Mouse (Mus musculus): Measurements from ENCODE around the gene Pyy. TPM values are rescaled to one million over a fixed set of nuclear protein-coding genes. Genes with fewer than 3 reads are reported as not detected.

Pyy gene
- polyA plus RNA-seq, 1 experiment from 2014 or later: not detected

GRCm38 (mm10) chr11:102145471-102146001 is 37.9 kb upstream of the Pyy start, which contains the start of gene Nags:
Gene Nags (plus strand): TSS chr11:102145513.
- H3K36me3 ChIP-seq (ENCODE audit: insufficient read depth, low read length): no peaks in the 10 kb centered on the region
- H3K4me3 ChIP-seq (ENCODE audit: low read depth, low read length): peak within 1 kb of the TSS; percentile 10
- H3K4me1 ChIP-seq (ENCODE audit: insufficient read depth, low read depth, low read length): no peaks in the 10 kb centered on the region
- no peak for DNase-seq (ENCODE audit: low spot score)
- H3K27me3 ChIP-seq (replicated peaks; ENCODE audit: insufficient read depth, low read length): peaks cover 44% of the 10 kb centered on the region
- no peaks in the 10 kb centered on the region for H3K9me3 ChIP-seq (ENCODE audit: low read length)
- TF ChIP-seq CTCF (IDR thresholded peaks at IDR 0.05) (no peak), EP300 (IDR thresholded peaks at IDR 0.05) (no peak)
- 1% methylated on average over 44 of the region's 50 CpGs for WGBS
- H3K27ac ChIP-seq (ENCODE audit: low read length): no peak within 1 kb of the TSS
- H3K9ac ChIP-seq (replicated peaks; ENCODE audit: low read depth): no peak within 1 kb of the TSS
- ATAC-seq: peak; percentile 43
- H3K4me2 ChIP-seq (replicated peaks; ENCODE audit: low read depth, low read length): peak within 1 kb of the TSS; percentile 30; the same call in 1 of the 2 replicates

GRCm38 (mm10) chr11:102144957-102145470 is 37.4 kb upstream of the Pyy start:
- DNase-seq (ENCODE audit: low spot score): no peak
- Histone ChIP-seq H3K4me3 (ENCODE audit: low read depth, low read length) (peak overlapping the region; percentile 10), H3K36me3 (ENCODE audit: insufficient read depth, low read length) (no peaks in the 10 kb centered on the region), H3K27me3 (replicated peaks; ENCODE audit: insufficient read depth, low read length) (peaks cover 44% of the 10 kb centered on the region), H3K4me1 (ENCODE audit: insufficient read depth, low read depth, low read length) (no peaks in the 10 kb centered on the region), H3K4me2 (replicated peaks; ENCODE audit: low read depth, low read length) (peak overlapping the region; percentile 30; the same call in 1 of the 2 replicates), H3K9me3 (ENCODE audit: low read length) (no peaks in the 10 kb centered on the region), H3K27ac (ENCODE audit: low read length) (no peak overlapping the region), H3K9ac (replicated peaks; ENCODE audit: low read depth) (no peak overlapping the region)
- TF ChIP-seq EP300 (IDR thresholded peaks at IDR 0.05) (no peak), CTCF (IDR thresholded peaks at IDR 0.05) (no peak)
- 24% methylated on average over 13 of the region's 13 CpGs for WGBS
- ATAC-seq: no peak

- H3K36me3 ChIP-seq (ENCODE audit: insufficient read depth, low read length): no peaks in the 10 kb centered on the region
- no peak overlapping the region for H3K4me3 ChIP-seq (ENCODE audit: low read depth, low read length)
- H3K4me2 ChIP-seq (replicated peaks; ENCODE audit: low read depth, low read length): no peak overlapping the region
- 43% methylated on average over 7 of the region's 7 CpGs for WGBS
- no peaks in the 10 kb centered on the region for H3K9me3 ChIP-seq (ENCODE audit: low read length)
- peaks cover 38% of the 10 kb centered on the region for H3K27me3 ChIP-seq (replicated peaks; ENCODE audit: insufficient read depth, low read length)
- H3K4me1 ChIP-seq (ENCODE audit: insufficient read depth, low read depth, low read length): no peaks in the 10 kb centered on the region
- H3K27ac ChIP-seq (ENCODE audit: low read length): no peak overlapping the region
- no peak overlapping the region for H3K9ac ChIP-seq (replicated peaks; ENCODE audit: low read depth)
- DNase-seq (ENCODE audit: low spot score) (no peak), ATAC-seq (no peak)
- TF ChIP-seq EP300 (IDR thresholded peaks at IDR 0.05): no peak
- no peak for TF ChIP-seq CTCF (IDR thresholded peaks at IDR 0.05)
These were observed 34.7 kb upstream of the Pyy start for GRCm38 (mm10) chr11:102142355-102142754.

GRCm38 (mm10) chr11:102140508-102140907 is 32.9 kb upstream of the Pyy start:
- Histone ChIP-seq H3K9ac (replicated peaks; ENCODE audit: low read depth) (no peak overlapping the region), H3K27me3 (replicated peaks; ENCODE audit: insufficient read depth, low read length) (peaks cover 20% of the 10 kb centered on the region), H3K9me3 (ENCODE audit: low read length) (no peaks in the 10 kb centered on the region), H3K4me3 (ENCODE audit: low read depth, low read length) (no peak overlapping the region), H3K4me1 (ENCODE audit: insufficient read depth, low read depth, low read length) (no peaks in the 10 kb centered on the region), H3K36me3 (ENCODE audit: insufficient read depth, low read length) (no peaks in the 10 kb centered on the region), H3K27ac (ENCODE audit: low read length) (no peak overlapping the region), H3K4me2 (replicated peaks; ENCODE audit: low read depth, low read length) (no peak overlapping the region)
- no peak for TF ChIP-seq EP300 (IDR thresholded peaks at IDR 0.05)
- peak; percentile 83 for TF ChIP-seq CTCF (IDR thresholded peaks at IDR 0.05)
- WGBS: 2% methylated on average over 5 of the region's 5 CpGs
- DNase-seq (ENCODE audit: low spot score) (peak; percentile 64), ATAC-seq (no peak)

GRCm38 (mm10) chr11:102138447-102138740 is 30.8 kb upstream of the Pyy start:
- DNase-seq (ENCODE audit: low spot score) (peak; percentile 82), ATAC-seq (peak; percentile 28; the same call in 1 of the 2 replicates)
- H3K4me3 ChIP-seq (ENCODE audit: low read depth, low read length): 0 out of 2 replicates have a peak overlapping the region, but pooled peaks have one; percentile 8
- no peaks in the 10 kb centered on the region for H3K4me1 ChIP-seq (ENCODE audit: insufficient read depth, low read depth, low read length)
- H3K27ac ChIP-seq (ENCODE audit: low read length): no peak overlapping the region
- no peaks in the 10 kb centered on the region for H3K9me3 ChIP-seq (ENCODE audit: low read length)
- 0 out of 2 replicates have a peak overlapping the region, but pooled peaks have one; percentile 25 for H3K4me2 ChIP-seq (replicated peaks; ENCODE audit: low read depth, low read length)
- under 1% methylated on average over 18 of the region's 18 CpGs for WGBS
- no peaks in the 10 kb centered on the region for H3K36me3 ChIP-seq (ENCODE audit: insufficient read depth, low read length)
- H3K9ac ChIP-seq (replicated peaks; ENCODE audit: low read depth): no peak overlapping the region
- TF ChIP-seq EP300 (IDR thresholded peaks at IDR 0.05) (no peak), CTCF (IDR thresholded peaks at IDR 0.05) (peak; percentile 95)
- peaks cover 10% of the 10 kb centered on the region for H3K27me3 ChIP-seq (replicated peaks; ENCODE audit: insufficient read depth, low read length)

- TF ChIP-seq EP300 (IDR thresholded peaks at IDR 0.05): no peak
- TF ChIP-seq CTCF (IDR thresholded peaks at IDR 0.05): no peak
- Histone ChIP-seq H3K4me3 (ENCODE audit: low read depth, low read length) (0 out of 2 replicates have a peak overlapping the region, but pooled peaks have one; percentile 8), H3K27ac (ENCODE audit: low read length) (no peak overlapping the region), H3K36me3 (ENCODE audit: insufficient read depth, low read length) (no peaks in the 10 kb centered on the region), H3K9me3 (ENCODE audit: low read length) (no peaks in the 10 kb centered on the region), H3K4me1 (ENCODE audit: insufficient read depth, low read depth, low read length) (no peaks in the 10 kb centered on the region), H3K4me2 (replicated peaks; ENCODE audit: low read depth, low read length) (0 out of 2 replicates have a peak overlapping the region, but pooled peaks have one; percentile 25), H3K27me3 (replicated peaks; ENCODE audit: insufficient read depth, low read length) (peaks cover 8% of the 10 kb centered on the region; the same call in 1 of the 2 replicates), H3K9ac (replicated peaks; ENCODE audit: low read depth) (no peak overlapping the region)
- ATAC-seq (no peak), DNase-seq (ENCODE audit: low spot score) (no peak)
- WGBS: 34% methylated on average over 13 of the region's 13 CpGs
These were observed 30.2 kb upstream of the Pyy start for GRCm38 (mm10) chr11:102137625-102138446.

All from lung, postnatal 0 days (tissue).